Mouse (Mus musculus) adipocyte (in vitro differentiated cells): Measurements from ENCODE around the gene Ica1.

ENCODE experiments used
- DNase-seq: peaks from one replicate; pipeline ENCODE4 v3.0.0-alpha.2; 2016; ENCODE audit warnings: low spot score

Gene Ica1

GRCm38 (mm10) chr6:8640863-8641262 lies 137.4 kb downstream of the Ica1 start:
- no peak for DNase-seq

- no peak for DNase-seq
Measured at GRCm38 (mm10) chr6:8639526-8639925, 138.8 kb downstream of the Ica1 start.

- DNase-seq, result no peak
Measured at GRCm38 (mm10) chr6:8638899-8639298, 139.4 kb downstream of the Ica1 start.

DNA sequence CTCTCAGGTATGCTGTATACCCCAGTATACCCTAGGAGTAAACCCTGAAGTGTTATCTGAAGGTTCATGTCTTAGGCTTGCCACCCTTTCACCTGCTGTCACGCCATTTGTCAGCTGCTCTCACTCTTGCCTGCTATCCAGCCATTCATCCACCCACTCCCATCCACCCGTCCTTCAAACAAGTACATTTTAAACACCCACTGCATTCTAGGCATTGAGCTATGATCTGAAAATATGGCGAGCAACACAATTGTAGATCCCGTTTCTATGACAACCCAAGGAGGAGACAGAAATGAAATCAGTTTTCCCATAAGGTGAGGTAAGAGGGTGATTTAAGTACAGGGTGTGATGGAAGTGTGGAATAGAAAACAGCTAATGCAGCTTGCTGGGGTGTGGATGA lies 140.2 kb downstream of the Ica1 start:
- DNase-seq, result no peak

DNA sequence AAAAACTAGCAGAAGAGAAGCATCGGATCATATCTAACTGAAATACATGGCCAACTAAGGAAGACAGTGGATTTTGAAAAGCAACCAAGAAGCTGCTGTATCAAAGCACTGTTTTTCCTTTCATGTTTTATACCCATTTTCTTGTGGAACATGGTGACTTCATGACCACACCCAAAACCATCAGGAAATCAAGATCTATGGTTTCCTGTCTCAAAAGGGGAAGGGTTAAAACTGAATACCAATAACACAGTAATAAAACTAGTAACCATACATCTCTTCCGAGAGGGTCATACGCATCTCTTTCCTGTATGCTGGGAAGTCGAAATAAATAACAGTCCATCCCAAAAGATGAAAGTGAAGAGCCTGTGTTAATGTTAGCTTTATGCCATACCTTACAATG lies 145.6 kb downstream of the Ica1 start:
- DNase-seq, result no peak

- no peak for DNase-seq
Measured at GRCm38 (mm10) chr6:8631986-8632632, 146.2 kb downstream of the Ica1 start.

GRCm38 (mm10) chr6:8631362-8631761 lies 146.9 kb downstream of the Ica1 start:
- DNase-seq, result no peak

DNA sequence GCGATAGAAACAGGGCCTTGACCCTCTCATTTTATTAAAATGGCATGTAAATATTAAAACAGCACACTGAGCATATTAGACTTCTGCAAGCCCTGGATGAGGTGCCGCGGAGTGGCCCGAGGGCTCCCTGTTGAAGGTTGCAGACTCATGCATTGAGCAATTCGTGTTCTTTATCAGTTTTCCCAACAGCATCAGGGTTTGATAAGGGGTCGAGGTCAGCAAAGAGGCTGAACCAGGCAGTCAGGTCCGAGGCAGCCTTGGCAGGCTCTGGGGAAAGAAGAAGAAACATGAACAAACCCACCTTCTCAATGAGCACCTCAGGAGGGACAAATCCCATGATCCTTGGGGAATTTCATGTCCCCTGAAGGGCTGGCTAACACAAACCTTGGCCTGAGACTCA lies 147.8 kb downstream of the Ica1 start:
- DNase-seq, result no peak

- no peak for DNase-seq
Measured at GRCm38 (mm10) chr6:8628715-8629267, 149.5 kb downstream of the Ica1 start.

GRCm38 (mm10) chr6:8628226-8628625 lies 150.1 kb downstream of the Ica1 start:
- DNase-seq, result no peak

- no peak for DNase-seq
Measured at GRCm38 (mm10) chr6:8623045-8623444, 155.2 kb downstream of the Ica1 start.

DNA sequence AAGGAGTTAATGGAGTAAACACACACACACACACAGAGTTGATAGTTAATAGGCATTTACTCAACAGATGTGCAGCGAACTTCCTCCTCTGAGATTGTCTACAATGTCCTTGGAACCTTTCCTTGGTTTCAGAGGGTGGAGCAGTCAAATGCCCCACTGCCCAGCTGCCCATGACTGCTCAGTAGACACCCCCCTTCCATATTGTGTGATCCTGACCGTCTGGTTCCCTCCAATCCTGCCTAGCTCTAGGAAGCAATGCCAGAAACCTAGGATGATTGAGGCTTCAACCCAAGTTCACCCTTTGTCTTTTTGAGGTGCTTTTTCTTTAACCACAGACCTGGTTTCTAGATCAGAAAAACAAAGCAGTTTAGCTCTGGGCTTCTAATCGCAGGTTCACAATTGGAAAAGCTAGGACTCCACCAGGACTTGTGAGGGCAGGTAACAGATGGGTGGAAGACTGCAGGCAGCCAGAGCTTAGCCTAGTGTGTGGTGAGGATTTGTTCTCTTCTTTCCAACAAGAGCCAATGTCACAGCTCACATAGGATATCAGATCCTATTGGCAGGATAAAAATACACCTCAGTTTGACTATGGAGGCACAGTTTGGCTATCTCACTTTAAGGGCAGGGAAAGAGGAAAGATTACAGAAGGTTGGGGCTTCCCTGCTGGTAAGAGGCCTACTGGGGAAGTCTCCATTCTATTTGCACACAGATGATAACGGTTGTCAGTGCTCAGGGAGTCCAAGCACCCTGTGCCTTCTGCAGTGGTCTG lies 158.5 kb downstream of the Ica1 start:
- DNase-seq, result no peak

DNA sequence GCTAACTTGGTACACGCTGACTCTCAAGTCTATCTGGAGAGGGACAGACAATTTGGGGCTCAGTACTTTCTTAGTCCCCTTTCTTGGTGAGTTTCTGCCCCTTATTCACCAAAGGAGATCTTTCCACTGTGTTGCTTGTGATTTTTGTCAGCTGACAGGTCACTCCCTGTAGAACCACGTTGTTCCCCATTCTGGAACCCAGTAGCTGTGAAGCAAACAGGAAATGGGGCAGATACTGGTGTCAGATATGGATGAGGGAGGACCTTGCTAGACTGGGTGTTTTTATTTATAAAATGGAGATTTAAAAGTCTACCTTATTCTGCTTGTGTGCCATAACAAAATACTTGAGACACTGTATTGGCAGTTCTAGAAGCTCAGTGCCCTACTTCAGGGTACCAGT lies 160.9 kb downstream of the Ica1 start:
- DNase-seq, result no peak

DNA sequence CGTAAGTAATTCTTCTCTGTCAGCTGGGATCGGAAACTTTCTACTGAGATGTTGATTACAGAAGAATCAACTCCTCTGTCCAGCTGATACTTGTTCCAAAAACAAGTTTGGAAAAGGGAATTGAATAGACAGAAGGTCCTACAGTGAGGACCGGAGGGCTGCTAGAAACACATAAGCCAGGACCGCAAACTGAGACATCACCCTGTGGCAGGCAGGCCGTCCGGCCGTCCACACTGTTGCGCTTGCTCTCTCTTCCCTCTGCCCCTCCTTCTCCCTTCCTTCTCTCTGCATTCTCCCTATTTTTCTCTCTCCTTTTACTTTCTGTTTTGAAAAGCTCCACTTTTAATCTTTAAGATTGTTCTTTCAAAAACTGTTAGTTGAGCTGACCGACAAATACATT lies 186.6 kb downstream of the Ica1 start:
- DNase-seq, result no peak

DNA sequence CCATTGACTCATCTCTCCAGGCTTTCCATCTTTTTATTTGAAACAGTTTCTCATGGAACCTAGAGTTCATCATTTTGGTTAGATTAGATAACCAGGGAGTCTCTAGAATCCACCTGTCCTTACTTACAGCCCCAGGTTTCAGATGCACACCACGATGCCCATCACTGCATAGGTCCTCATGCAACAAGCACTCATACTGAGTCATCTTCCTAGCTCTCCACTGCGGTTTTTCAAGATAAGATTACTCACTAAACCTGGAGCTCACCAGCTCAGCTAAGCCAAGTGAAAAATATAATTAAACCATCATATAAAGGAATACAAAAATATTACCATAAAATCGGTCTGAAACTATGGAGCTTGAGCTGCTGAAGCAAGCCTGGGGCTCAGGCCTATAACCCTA lies 194.4 kb downstream of the Ica1 start:
- no peak for DNase-seq

DNA sequence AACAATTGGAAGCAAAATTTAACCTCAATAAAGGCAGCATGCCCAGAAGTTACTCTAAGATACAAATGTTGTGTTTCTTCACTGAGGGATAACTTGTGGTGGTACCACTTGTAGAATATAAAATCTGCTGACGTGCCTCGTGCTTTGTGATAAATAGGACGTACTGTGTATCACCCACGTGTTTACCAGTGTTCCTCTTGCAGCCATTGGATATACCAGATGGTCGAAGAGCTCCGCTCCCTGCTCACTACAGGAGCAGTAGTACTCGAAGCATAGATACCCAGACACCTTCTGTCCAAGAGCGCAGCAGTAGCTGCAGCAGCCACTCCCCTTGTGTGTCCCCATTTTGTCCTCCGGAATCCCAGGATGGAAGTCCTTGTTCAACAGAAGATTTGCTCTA lies 195.9 kb downstream of the Ica1 start:
- DNase-seq, result no peak
